Mouse (Mus musculus) T-helper 2 cell (primary cell): ENCODE measurements at regions not wholly inside any gene's neighbourhood (a gene's known extent, or its start where the extent isn't known, plus 50 kb on each side); places are given as distances from the start of the nearest gene placed in this dataset.

Experiments used
- in situ Hi-C: fragments of 300-600 bp; cut with MboI, MseI; formaldehyde crosslinking; loops from one replicate; pipeline ENCODE4 v1.15.1; 2025; ENCODE audit warnings: high pct_unique_total_duplicates

GRCm38 (mm10) chr4:5206394-5207099 lies 413.4 kb upstream of the Impad1 start:
- in situ Hi-C loops = no loop called here

GRCm38 (mm10) chr4:5205328-5206208 lies 412.4 kb upstream of the Impad1 start:
- in situ Hi-C loops = no loop called here

GRCm38 (mm10) chr4:5194272-5194671 lies 401.1 kb upstream of the Impad1 start:
- in situ Hi-C loops = no loop called here

- in situ Hi-C loops = no loop called here
Observed at GRCm38 (mm10) chr4:5181591-5181990, 388.4 kb upstream of the Impad1 start.

- in situ Hi-C loops = no loop called here
Observed at GRCm38 (mm10) chr4:5178991-5179693, 386.0 kb upstream of the Impad1 start.

- in situ Hi-C loops = no loop called here
Observed at GRCm38 (mm10) chr4:5165263-5165662, 372.1 kb upstream of the Impad1 start.

GRCm38 (mm10) chr4:5160931-5161330 lies 367.8 kb upstream of the Impad1 start:
- in situ Hi-C loops = no loop called here

GRCm38 (mm10) chr4:5130726-5131125 lies 337.6 kb upstream of the Impad1 start:
- in situ Hi-C loops = no loop called here

- in situ Hi-C loops = no loop called here
Observed at GRCm38 (mm10) chr4:5126059-5126458, 332.9 kb upstream of the Impad1 start.

- in situ Hi-C loops = loop anchor here (25.0 kb wide), 1 partner anchor 814 kb away; no protein-coding TSS in a partner anchor
Observed at GRCm38 (mm10) chr4:5098411-5098810, 305.3 kb upstream of the Impad1 start.

- in situ Hi-C loops = loop anchor here (25.0 kb wide), 1 partner anchor 834 kb away; no protein-coding TSS in a partner anchor
Observed at GRCm38 (mm10) chr4:5078723-5079122, 285.6 kb upstream of the Impad1 start.

GRCm38 (mm10) chr4:5074754-5075153 lies 281.6 kb upstream of the Impad1 start:
- in situ Hi-C loops = loop anchor here (25.0 kb wide), 1 partner anchor 838 kb away; no protein-coding TSS in a partner anchor

- in situ Hi-C loops = no loop called here
Observed at GRCm38 (mm10) chr4:5071243-5071642, 278.1 kb upstream of the Impad1 start.

- in situ Hi-C loops = no loop called here
Observed at GRCm38 (mm10) chr4:5059290-5059955, 266.3 kb upstream of the Impad1 start.

GRCm38 (mm10) chr4:5029929-5030328 lies 236.8 kb upstream of the Impad1 start:
- in situ Hi-C loops = no loop called here

- in situ Hi-C loops = no loop called here
Observed at GRCm38 (mm10) chr4:4987491-4987890, 194.3 kb upstream of the Impad1 start.

GRCm38 (mm10) chr4:4983474-4984194 lies 190.5 kb upstream of the Impad1 start:
- in situ Hi-C loops = no loop called here

GRCm38 (mm10) chr4:4971800-4972319 lies 178.7 kb upstream of the Impad1 start:
- in situ Hi-C loops = no loop called here

- in situ Hi-C loops = no loop called here
Observed at GRCm38 (mm10) chr4:4948956-4949355, 155.8 kb upstream of the Impad1 start.

- in situ Hi-C loops = no loop called here
Observed at GRCm38 (mm10) chr4:4944498-4944897, 151.3 kb upstream of the Impad1 start.

GRCm38 (mm10) chr4:4925741-4926140 lies 132.6 kb upstream of the Impad1 start:
- in situ Hi-C loops = no loop called here
